Mouse (Mus musculus): ENCODE data around the gene Fgfr4. TPM values are rescaled to one million over a fixed set of nuclear protein-coding genes. Genes with fewer than 3 reads are reported as not detected.

The Fgfr4 gene
- polyA plus RNA-seq (2021; fragmentation: Nextera tagmentation), result 0.18 TPM in 1 of 2 replicates, not detected in the other
- long read RNA-seq, experiment 1, partial matches to known transcripts, result 0 of 1 reads
- long read RNA-seq, experiment 1, other reads (novel, unspliced or antisense), result 0 of 1 reads
- long read RNA-seq, experiment 2, result 0 reads

GRCm38 (mm10) chr13:55152621-55153415 lies at the start of gene Fgfr4:
Gene Fgfr4, plus strand, starts transcription at chr13:55152640.

GRCm38 (mm10) chr13:55105045-55105952 lies 47.1 kb upstream of the Fgfr4 start, which contains the start of gene Zfp346:
Gene Zfp346, plus strand, starts transcription at chr13:55105311.

DNA sequence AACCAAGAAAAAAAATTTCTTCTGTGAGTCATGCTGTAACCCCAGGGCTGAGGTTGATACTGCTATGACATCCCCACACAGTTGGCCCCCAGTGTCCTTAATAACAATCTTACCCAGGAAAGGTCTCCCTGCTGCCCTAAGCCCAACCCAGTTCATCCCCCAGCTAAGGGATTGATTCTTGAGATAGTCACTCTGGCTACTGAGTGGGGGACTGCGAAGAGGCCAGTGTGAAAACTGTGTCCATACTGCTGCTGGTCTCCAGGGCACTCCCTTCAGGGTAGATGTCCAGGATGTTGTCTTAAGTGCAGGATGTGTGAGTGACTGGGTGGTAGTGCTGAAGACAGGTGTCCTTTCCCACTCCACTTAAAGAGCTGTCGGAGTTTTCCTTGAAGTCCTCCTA lies 19.0 kb upstream of the Fgfr4 start, which contains the start of gene Gm17617:
Gene Gm17617, minus strand, starts transcription at position 101 of the 400 bp plus-strand sequence.

GRCm38 (mm10) chr13:55209649-55210192 lies 57.3 kb downstream of the Fgfr4 start, which contains the start of gene Nsd1:
Gene Nsd1, plus strand, starts transcription at chr13:55209782.

Other genes with a start within 250 kb of the Fgfr4 start
- gene Unc5a, start 203.2 kb upstream of the Fgfr4 start, polyA plus RNA-seq (2021; fragmentation: Nextera tagmentation), result 24.8 and 32.8 TPM in 2 replicates
- 0.63 and 0.98 TPM in 2 replicates for gene Hk3, start 131.3 kb upstream of the Fgfr4 start, polyA plus RNA-seq (2021; fragmentation: Nextera tagmentation)
- 7.3 and 9.1 TPM in 2 replicates for gene Uimc1, start 52.3 kb upstream of the Fgfr4 start, polyA plus RNA-seq (2021; fragmentation: Nextera tagmentation)
- gene Zfp346, start 47.3 kb upstream of the Fgfr4 start, polyA plus RNA-seq (2021; fragmentation: Nextera tagmentation), result 8.9 TPM in 2 replicates
- not detected in 2 replicates for gene Gm17617, start 19.1 kb upstream of the Fgfr4 start, polyA plus RNA-seq (2021; fragmentation: Nextera tagmentation)
- 23.9 and 24.2 TPM in 2 replicates for gene Nsd1, start 57.1 kb downstream of the Fgfr4 start, polyA plus RNA-seq (2021; fragmentation: Nextera tagmentation)
- 186 and 202 TPM in 2 replicates for gene Prelid1, start 167.9 kb downstream of the Fgfr4 start, polyA plus RNA-seq (2021; fragmentation: Nextera tagmentation)
- gene Rab24, start 169.3 kb downstream of the Fgfr4 start, polyA plus RNA-seq (2021; fragmentation: Nextera tagmentation), result 98.9 and 112 TPM in 2 replicates
- 0.82 and 1.2 TPM in 2 replicates for gene Mxd3, start 177.2 kb downstream of the Fgfr4 start, polyA plus RNA-seq (2021; fragmentation: Nextera tagmentation)
- gene Lman2, start 210.1 kb downstream of the Fgfr4 start, polyA plus RNA-seq (2021; fragmentation: Nextera tagmentation), result 34.0 and 39.1 TPM in 2 replicates
- 82.4 and 84.1 TPM in 2 replicates for gene Rgs14, start 217.1 kb downstream of the Fgfr4 start, polyA plus RNA-seq (2021; fragmentation: Nextera tagmentation)
- not detected in 2 replicates for gene Slc34a1, start 245.5 kb downstream of the Fgfr4 start, polyA plus RNA-seq (2021; fragmentation: Nextera tagmentation)